Mouse (Mus musculus) E14TG2a.4 (cell line): ENCODE data around the gene Sept9.
A peak's percentile ranks its signal among the peaks of the same experiment; 100 is the strongest.

Experiments used
- CTCF ChIP-seq: conservative IDR thresholded peaks from 2 replicates; pipeline ENCODE4 v1.5.1; 2014; ENCODE audit warnings: low read length
- POU5F1 ChIP-seq: IDR thresholded peaks from 2 replicates; pipeline ENCODE4 v1.6.1; 2014; ENCODE audit warnings: low read length, borderline replicate concordance

DNA sequence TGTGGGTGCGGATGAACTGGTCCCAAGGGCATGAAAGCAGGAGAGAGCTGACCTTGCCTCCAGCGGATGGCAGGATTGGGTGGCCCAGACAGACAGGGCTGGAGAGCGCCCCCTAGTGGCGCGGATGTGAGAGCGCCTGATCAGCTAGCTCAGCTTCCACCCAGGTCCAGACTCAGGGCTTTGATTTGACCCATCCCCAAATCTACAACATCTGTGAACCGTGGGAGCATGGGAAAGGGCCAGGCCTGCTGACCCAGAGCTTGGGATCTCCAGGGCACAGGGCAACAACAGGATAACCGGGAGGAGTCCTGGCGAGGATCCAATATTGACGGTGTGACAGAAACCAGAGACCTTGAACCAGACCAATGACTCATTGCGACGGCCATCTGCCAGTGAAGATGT is 190.5 kb downstream of the Sept9 start:
- TF ChIP-seq CTCF (peak; percentile 93), POU5F1 (no peak)
